Mouse (Mus musculus) stomach, embryonic 16.5 days (tissue): ENCODE measurements around the gene Nfe2l3. TPM values are rescaled to one million over a fixed set of nuclear protein-coding genes. Genes with fewer than 3 reads are reported as not detected.
"Not testable (repeated sequence)": the region's sequence is repeated elsewhere in the genome, so short reads cannot be mapped to it uniquely, and the experiment has no call there.

ENCODE experiments used
- ATAC-seq: fragments of 200-750 bp; cut with Nextera tagmentation; 2 replicates; pipeline ENCODE4 v1.8.0; 2017; ENCODE audit warnings: moderate number of reproducible peaks, moderate TSS enrichment; ENCODE audit not compliant: insufficient read depth, low FRiP score
- H3K27ac ChIP-seq: fragments of 300-500 bp; sonication (generic); 2 replicates; pipeline ENCODE4 v1.5.1; 2014; ENCODE audit warnings: low read length
- H3K27me3 ChIP-seq: fragments of 300-500 bp; sonication (generic); 2 replicates; pipeline ENCODE4 v1.6.1; 2014; ENCODE audit warnings: low read length, control low read depth, mixed read lengths; ENCODE audit not compliant: control insufficient read depth, insufficient read depth
- H3K36me3 ChIP-seq: fragments of 300-500 bp; sonication (generic); 2 replicates; pipeline ENCODE4 v1.6.1; 2014; ENCODE audit warnings: low read length; ENCODE audit not compliant: control insufficient read depth, insufficient read depth
- H3K4me1 ChIP-seq: fragments of 300-500 bp; sonication (generic); 2 replicates; pipeline ENCODE4 v1.6.1; 2014; ENCODE audit warnings: low read length, control low read depth, mixed read lengths; ENCODE audit not compliant: control insufficient read depth, insufficient read depth
- H3K4me2 ChIP-seq: fragments of 300-500 bp; sonication (generic); 2 replicates; pipeline ENCODE4 v1.6.1; 2014; ENCODE audit warnings: low read depth, low read length, mixed read lengths
- H3K4me3 ChIP-seq: fragments of 300-500 bp; sonication (generic); replicated peaks from 2 replicates; pipeline ENCODE4 v1.5.1; 2014; ENCODE audit warnings: mild to moderate bottlenecking, low read length
- H3K9ac ChIP-seq: fragments of 300-500 bp; sonication (generic); 2 replicates; pipeline ENCODE4 v1.6.1; 2014; ENCODE audit warnings: low read length
- H3K9me3 ChIP-seq: fragments of 300-500 bp; sonication (generic); replicated peaks from 2 replicates; pipeline ENCODE4 v1.6.1; 2016; ENCODE audit warnings: low read length, control low read depth; ENCODE audit not compliant: control insufficient read depth
- WGBS: fragments of 180-500 bp; shearing (Covaris S2); extraction: QIAGEN DNeasy Blood & Tissue Kit; methylation state at CpG from one replicate; pipeline ENCODE4 v1.1.7; 2014; 5-methylcytosine and 5-hydroxymethylcytosine counted together
- polyA plus RNA-seq: library from polyadenylated mRNA; unstranded; fragments of >200 nt; fragmentation: Nextera tagmentation; extraction: Ambion mirVana; gene quantifications from 2 replicates; pipeline ENCODE4 v1.2.1, GENCODE M21; 2015

Gene Nfe2l3
- 7.0 and 7.4 TPM in 2 replicates for polyA plus RNA-seq

DNA sequence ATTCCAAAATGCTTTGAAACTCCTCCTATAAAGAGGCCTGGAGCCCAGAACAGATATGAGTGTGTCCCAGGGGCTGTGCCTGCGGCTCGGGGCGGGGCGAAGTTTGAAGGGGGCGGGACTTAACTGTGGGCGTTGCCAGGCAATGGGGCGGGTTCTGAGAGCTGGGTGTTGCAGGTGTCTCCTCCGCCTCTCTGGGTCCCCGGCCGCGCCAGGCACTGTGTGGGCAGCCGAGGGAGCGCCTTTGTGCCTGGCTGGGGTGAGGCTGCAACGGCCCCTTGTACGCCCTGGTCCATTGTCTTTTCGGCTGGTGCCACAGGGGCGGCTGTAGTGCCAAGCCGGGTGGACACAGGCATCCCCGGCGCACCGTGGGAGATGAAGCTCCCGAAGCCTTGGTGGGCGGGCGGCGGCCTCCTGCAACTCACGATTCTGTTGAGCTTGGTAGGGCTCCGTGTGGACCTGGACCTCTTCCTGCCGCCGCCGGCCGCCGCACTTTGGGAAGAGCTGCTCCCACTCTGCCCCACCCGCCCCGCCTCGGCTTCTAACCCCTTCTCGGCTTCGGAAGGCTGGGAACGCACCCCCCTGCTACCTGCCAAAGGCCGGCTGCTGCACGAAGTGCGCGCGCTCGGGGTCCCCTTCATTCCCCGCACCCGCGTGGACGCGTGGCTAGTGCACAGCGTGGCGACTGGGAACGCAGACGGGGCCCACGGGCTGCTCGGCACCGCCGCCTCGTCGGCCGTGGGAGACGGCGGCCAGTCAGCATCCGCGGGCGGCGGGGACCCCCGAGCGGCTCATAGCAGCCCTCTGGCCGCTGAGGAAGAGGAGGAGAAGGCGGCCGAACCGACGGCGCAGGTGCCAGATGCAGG lies at the start of gene Nfe2l3:
Nfe2l3 (plus strand) TSS at position 136 of the 863 bp plus-strand sequence.
- under 1% methylated on average over 74 of the region's 74 CpGs for WGBS
- Histone ChIP-seq H3K27ac (peak within 1 kb of the TSS; percentile 57), H3K36me3 (no peaks in the 10 kb centered on the region), H3K4me3 (peak within 1 kb of the TSS; percentile 65), H3K9me3 (no peaks in the 10 kb centered on the region), H3K27me3 (peaks cover 10% of the 10 kb centered on the region), H3K9ac (peak within 1 kb of the TSS; percentile 77), H3K4me2 (peak within 1 kb of the TSS; percentile 75), H3K4me1 (peaks cover 18% of the 10 kb centered on the region; the same call in 1 of the 2 replicates)
- peak; percentile 93 for ATAC-seq

DNA sequence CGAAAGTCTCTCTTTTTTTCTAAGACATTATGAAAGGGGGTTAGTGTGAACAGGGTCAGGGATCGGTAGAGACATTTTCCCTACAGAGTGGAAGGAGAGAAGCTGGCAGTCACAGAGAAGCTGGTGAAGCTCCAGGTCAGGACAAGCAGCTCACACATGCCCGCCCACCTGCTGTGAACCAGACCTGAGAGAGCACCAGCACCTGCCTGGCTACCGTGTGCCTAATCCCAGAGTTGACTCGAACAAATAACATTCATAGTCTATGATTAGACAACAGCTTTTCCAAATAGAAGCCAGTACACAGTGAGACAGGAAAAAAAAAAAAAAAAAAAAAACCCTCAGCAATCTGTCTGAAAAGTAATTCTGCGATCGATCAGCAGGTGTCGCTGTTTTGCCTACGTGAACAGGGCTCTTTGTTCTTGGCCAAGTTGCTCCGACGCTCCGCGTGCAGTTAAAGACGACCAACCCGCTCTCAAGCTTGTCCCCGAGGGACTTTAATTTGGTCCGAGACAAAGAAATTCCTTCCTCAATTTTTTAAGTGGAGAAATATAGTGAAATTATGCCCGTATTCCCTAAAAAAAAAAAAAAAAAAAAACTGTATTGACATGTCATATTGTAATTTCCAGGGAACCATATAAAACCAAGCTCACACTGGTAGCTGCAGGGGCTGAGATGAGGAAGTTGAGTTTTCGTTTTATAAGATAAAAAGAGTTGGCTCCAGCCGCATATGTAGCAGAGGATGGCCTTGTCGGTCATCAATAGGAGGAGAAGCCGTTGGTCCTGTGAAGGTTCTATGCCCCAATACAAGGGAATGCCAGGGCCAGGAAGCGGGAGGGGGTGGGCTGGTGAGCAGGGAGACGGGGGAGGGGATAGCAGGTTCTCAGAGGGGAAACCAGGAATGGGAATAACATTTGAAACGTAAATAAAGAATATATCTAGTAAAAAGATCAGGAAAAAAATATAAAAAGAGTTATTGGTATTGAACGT lies 48.4 kb upstream of the Nfe2l3 start:
- H3K9me3 ChIP-seq: no peaks in the 10 kb centered on the region
- H3K4me3 ChIP-seq: peak overlapping the region; percentile 24
- ATAC-seq: peak; percentile 53; the same call in 1 of the 2 replicates
- H3K27me3 ChIP-seq: no peaks in the 10 kb centered on the region
- WGBS: 13% methylated on average over 26 of the region's 26 CpGs
- peak overlapping the region; percentile 49 for H3K4me2 ChIP-seq
- H3K36me3 ChIP-seq: no peaks in the 10 kb centered on the region
- H3K4me1 ChIP-seq: peaks cover 3% of the 10 kb centered on the region; the same call in 1 of the 2 replicates
- peak overlapping the region; percentile 58 for H3K9ac ChIP-seq
- no peak overlapping the region for H3K27ac ChIP-seq

DNA sequence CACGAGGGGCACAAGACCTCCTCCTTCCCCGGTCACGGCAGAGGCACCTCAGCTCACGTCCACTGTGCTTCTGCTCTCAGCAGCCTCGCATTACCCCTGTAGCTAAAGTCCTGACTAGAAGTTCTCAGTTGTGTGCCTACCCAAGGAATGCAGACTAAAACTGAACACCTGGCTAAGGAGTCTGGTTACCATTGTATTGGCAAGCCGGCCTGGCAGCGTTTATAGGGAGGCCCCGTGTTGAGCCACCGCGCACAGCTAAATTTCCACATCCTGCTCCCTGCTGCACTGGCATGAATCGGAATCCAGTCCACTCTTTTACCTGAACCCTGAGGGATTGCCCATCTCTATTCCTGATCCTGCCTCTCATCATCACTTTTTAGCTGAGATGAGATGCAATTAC lies 42.0 kb upstream of the Nfe2l3 start:
- Histone ChIP-seq H3K4me3 (no peak overlapping the region), H3K4me1 (peaks cover 13% of the 10 kb centered on the region), H3K27ac (no peak overlapping the region), H3K9me3 (no peaks in the 10 kb centered on the region), H3K36me3 (no peaks in the 10 kb centered on the region), H3K27me3 (no peaks in the 10 kb centered on the region), H3K4me2 (no peak overlapping the region), H3K9ac (no peak overlapping the region)
- WGBS: 62% methylated on average over 11 of the region's 11 CpGs
- no peak for ATAC-seq

DNA sequence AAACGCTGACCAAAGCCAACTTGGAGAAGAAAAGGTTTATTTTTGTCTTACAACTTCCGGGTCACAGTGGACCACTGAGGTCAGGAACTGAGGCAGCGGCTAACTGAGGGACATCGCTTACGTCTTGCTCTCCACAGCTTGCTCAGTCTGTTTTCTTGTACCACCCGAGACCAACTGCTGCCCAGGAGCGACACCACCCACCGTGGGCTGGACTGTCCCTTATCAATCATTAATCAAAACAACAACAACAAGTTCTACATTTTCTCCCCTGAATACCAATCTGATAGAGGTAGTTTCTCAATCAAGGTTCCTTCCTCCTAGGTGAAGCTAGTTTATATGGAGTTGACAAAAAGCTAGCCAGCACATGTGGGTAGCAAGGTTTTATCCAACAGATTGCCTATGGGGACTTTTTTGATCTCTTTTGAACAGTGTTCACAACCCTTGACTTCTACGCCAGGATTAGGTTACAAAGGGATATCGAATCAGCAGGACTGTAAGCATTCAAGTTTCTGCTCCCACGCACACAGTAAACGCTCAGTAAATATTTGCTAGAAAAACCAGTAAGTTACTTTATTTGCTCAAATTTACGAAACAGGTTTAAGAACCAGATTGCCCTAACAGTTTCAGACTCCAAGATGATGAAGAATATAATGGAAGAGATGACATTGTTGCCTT lies 40.5 kb upstream of the Nfe2l3 start:
- peak overlapping the region; percentile 20; the same call in 1 of the 2 replicates for H3K27ac ChIP-seq
- H3K36me3 ChIP-seq: no peaks in the 10 kb centered on the region
- no peak overlapping the region for H3K4me2 ChIP-seq
- WGBS: 53% methylated on average over 13 of the region's 13 CpGs
- no peaks in the 10 kb centered on the region for H3K27me3 ChIP-seq
- no peaks in the 10 kb centered on the region for H3K9me3 ChIP-seq
- H3K4me1 ChIP-seq: peaks cover 13% of the 10 kb centered on the region
- no peak overlapping the region for H3K4me3 ChIP-seq
- no peak for ATAC-seq
- no peak overlapping the region for H3K9ac ChIP-seq

DNA sequence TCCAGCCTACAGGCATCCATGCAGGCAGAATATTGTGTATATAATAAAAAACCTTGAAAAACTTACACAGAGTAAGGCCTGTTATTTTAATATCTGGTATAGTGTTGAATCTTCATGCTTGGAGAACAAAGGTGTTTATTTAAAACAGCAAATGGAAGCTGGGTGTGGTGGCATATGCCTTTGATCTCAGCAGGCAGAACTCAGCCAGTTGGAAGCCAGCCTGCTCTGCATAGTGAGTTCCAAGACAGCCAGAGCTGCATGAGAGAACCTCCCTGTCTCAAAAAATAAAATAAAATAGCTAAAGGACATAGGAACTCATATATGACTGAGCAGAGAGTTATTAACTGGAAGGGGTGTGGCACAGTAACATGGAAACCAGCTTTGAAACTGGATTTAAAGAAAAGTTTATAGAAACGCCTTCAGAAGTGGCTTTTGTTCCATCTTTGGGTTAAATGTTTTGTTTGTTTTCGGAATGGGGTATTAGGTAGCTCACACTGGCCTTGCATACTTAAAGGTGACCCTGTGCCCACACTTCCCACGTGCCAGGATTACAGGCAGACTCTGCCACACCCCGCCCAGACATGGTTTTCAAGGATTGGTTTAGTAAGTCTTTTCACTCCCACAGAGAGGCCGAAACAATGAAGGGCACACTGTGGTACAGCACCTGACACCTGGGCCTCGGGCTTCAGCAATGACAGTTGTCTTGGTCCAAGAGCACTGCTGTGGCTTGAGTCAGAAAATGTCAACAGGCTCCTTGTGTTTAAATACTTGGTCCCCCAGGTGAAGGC lies 38.9 kb upstream of the Nfe2l3 start:
- Histone ChIP-seq H3K4me2 (no peak overlapping the region), H3K9me3 (no peaks in the 10 kb centered on the region), H3K27me3 (no peaks in the 10 kb centered on the region), H3K4me3 (no peak overlapping the region), H3K4me1 (peaks cover 13% of the 10 kb centered on the region), H3K36me3 (no peaks in the 10 kb centered on the region), H3K27ac (peak overlapping the region; percentile 21), H3K9ac (no peak overlapping the region)
- 50% methylated on average over 6 of the region's 6 CpGs for WGBS
- ATAC-seq: peak; percentile 57; the same call in 1 of the 2 replicates

DNA sequence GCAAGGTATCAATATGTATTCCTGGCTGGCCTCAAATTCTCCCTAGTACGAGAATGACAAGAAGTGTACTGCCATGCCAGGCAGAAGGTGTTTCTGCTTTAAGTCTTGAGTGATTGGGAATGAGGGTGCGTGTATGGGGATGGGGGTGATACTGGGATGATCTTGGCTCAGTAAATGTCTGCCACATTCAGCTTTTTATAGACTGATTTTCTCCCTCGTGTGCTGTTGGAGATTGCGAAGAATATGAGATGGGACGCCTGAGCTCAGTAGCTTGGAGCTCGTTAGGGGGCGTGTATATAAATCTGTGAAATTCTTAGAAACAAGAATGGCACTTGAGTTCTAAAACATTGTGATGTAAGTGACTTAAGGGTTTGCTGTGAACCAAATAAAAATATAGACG lies 38.1 kb upstream of the Nfe2l3 start:
- peaks cover 19% of the 10 kb centered on the region for H3K4me1 ChIP-seq
- H3K36me3 ChIP-seq, H3K4me3 ChIP-seq, H3K4me2 ChIP-seq, ATAC-seq, H3K27me3 ChIP-seq, H3K9me3 ChIP-seq, H3K9ac ChIP-seq, H3K27ac ChIP-seq: not testable (repeated sequence)
- WGBS: 89% methylated on average over 8 of the region's 8 CpGs

DNA sequence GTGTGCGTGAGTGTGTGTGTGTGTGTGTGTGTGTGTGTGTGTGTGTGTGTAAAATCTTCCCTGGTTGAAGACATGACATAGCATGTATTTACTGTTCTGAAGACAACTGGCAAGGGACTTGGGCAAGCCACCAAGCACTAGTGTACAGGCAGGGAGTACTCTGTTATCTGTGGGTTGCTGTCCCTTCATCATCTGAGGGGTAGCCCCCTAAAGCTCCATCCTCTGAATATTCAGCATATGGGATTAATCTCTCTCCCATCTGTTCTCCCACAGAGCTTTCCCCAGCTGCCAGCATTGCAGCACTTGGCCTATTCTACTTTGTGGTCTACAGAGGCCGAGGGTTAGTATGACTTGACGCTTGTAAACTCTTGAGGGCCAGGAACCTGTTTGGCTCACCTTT lies 37.5 kb upstream of the Nfe2l3 start:
- 82% methylated on average over 3 of the region's 3 CpGs for WGBS
- not testable (repeated sequence) for H3K9ac ChIP-seq, H3K4me3 ChIP-seq, H3K9me3 ChIP-seq, H3K36me3 ChIP-seq, H3K27ac ChIP-seq, ATAC-seq, H3K4me2 ChIP-seq, H3K27me3 ChIP-seq
- peaks cover 19% of the 10 kb centered on the region for H3K4me1 ChIP-seq

DNA sequence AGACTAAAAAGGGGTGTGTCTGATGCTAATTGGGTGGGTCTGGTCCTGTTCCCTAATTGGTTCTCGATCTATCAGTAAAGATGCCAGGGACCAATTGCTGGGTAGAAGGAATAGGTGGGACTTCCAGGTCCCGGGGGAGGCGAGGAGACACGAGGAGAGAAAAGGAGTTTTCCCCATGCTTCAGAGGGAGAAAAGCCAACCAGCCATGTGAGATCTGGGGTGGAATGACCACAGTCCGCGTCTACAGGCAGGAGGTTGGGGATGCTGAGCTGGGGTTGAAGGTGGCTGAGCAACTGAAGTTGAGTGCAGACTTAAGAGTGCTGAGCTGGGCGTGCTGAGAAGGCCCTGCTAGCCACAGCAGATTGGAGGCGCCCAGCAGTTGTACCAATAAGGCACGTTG lies 37.0 kb upstream of the Nfe2l3 start:
- WGBS: 65% methylated on average over 9 of the region's 9 CpGs
- Histone ChIP-seq H3K9me3 (no peaks in the 10 kb centered on the region), H3K4me2 (no peak overlapping the region), H3K9ac (no peak overlapping the region), H3K4me1 (peaks cover 16% of the 10 kb centered on the region), H3K4me3 (no peak overlapping the region), H3K36me3 (no peaks in the 10 kb centered on the region), H3K27ac (no peak overlapping the region), H3K27me3 (no peaks in the 10 kb centered on the region)
- ATAC-seq: no peak
